ENCODE assay signal across 20 mouse cellular contexts in the genomic region with DNA sequence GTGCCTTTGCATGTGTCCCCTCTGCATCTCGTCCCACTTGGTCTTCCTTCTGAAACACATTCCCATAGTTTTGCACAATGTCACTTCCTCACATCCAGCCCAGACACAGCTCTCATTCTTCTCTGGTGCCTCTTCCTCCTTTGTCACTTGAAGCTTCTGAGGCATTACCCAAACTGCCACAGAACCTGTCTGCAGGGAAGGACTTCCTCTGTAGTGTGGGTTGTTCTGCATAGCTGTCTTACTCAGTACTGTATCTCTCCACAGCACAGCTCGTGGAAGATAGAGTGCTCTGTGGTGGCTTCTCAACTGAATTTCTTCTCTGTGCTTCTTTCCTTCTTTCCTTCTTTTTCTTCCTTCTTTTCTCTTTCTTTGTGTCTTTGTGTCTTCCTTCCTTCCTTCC. TPM values are rescaled to one million over a fixed set of nuclear protein-coding genes. Genes with fewer than 3 reads are reported as not detected.
A peak's percentile ranks its signal among the peaks of the same experiment; 100 is the strongest.
DNase-seq lines count a peak whose midpoint lies in the region.
"Had no signal": no experiment of that assay in that cellular context is flagged by ENCODE, and none has a peak within 500 bp of the region (broad histone marks: within the 10 kb centered on the region; RNA-seq: fewer than 3 reads in every experiment).

No protein-coding gene starts in this region.

- DNase-seq in thymus, postnatal 0 days (ENCODE audit: low spot score): peak; percentile 69
- DNase-seq in thymus, postnatal 25 days: no peak
- DNase-seq in thymus, postnatal 14 days: peak; percentile 34
- no peak for DNase-seq in thymus, postnatal 36 days
- DNase-seq in left cerebral cortex, adult 18-20 months (ENCODE audit: low spot score in 2 of 2): no peak
- DNase-seq: adrenal gland, adult 2 months; adrenal gland, postnatal 10 days; adrenal gland, postnatal 25 days; cerebellum, adult 11-12 months; cerebellum, adult 2 months; cerebellum, adult 9-10 months; cerebellum, postnatal 10 days; cerebellum, postnatal 25 days; forebrain, postnatal 0 days had no signal

RNA-seq across cellular contexts. Expression of a gene that starts 33.4 kb away (rescaled TPM):
- polyA plus RNA-seq in thymus, postnatal 0 days (2015; fragmentation: Nextera tagmentation; extraction: Ambion mirVana): not detected in 2 replicates
- 10 to 100 TPM; 10.2 to 15.2 TPM for total RNA-seq in left cerebral cortex, adult 18-20 months (2021)
- total RNA-seq: adrenal gland, adult 2 months; adrenal gland, postnatal 10 days; adrenal gland, postnatal 25 days; ES-E14; MEL had no signal
- polyA plus RNA-seq: adrenal gland, adult 2 months; C2C12 had no signal

RNA-seq across cellular contexts. Expression of a gene that starts 33.4 kb away (rescaled TPM):
- not detected in 2 replicates for polyA plus RNA-seq in thymus, postnatal 0 days (2015; fragmentation: Nextera tagmentation; extraction: Ambion mirVana)
- 1 to 10 TPM; 1.9 to 3.1 TPM for total RNA-seq in left cerebral cortex, adult 18-20 months (2021)
- total RNA-seq: adrenal gland, adult 2 months; adrenal gland, postnatal 10 days; adrenal gland, postnatal 25 days; adrenal gland, postnatal 4 days; ES-E14; MEL had no signal
- polyA plus RNA-seq: adrenal gland, adult 2 months; C2C12; embryonic facial prominence, embryonic 10.5 days; embryonic facial prominence, embryonic 14.5 days had no signal

Comparison
In these comparisons a context has a peak if more than half of its experiments do, and no peak if none do; other contexts are left out.
1. DNase-seq: peak in thymus, postnatal 0 days (single experiment) and thymus, postnatal 14 days (single experiment); none in thymus, postnatal 25 days (single experiment), thymus, postnatal 36 days (0 of 2) and left cerebral cortex, adult 18-20 months (0 of 2).